Mouse (Mus musculus) adrenal gland, postnatal 4 days (tissue): Measurements from ENCODE around the gene Ttc5. TPM values are rescaled to one million over a fixed set of nuclear protein-coding genes. Genes with fewer than 3 reads are reported as not detected.
"Not testable (repeated sequence)": the region's sequence is repeated elsewhere in the genome, so short reads cannot be mapped to it uniquely, and the experiment has no call there.

Experiments
- DNase-seq, 2 experiments: peaks; one replicate each; pipeline ENCODE4 v3.0.0; 2021 to 2022; ENCODE audit warnings: low spot score in 2 of 2, mixed read lengths in 2 of 2
- total RNA-seq, 2 experiments: library from RNA; stranded (reverse); gene quantifications; 2 replicates each; pipeline ENCODE4 v1.2.3; 2021

The Ttc5 gene
- total RNA-seq, 2 experiments from 2014 or later, result 61.8 to 71.8 TPM

DNA sequence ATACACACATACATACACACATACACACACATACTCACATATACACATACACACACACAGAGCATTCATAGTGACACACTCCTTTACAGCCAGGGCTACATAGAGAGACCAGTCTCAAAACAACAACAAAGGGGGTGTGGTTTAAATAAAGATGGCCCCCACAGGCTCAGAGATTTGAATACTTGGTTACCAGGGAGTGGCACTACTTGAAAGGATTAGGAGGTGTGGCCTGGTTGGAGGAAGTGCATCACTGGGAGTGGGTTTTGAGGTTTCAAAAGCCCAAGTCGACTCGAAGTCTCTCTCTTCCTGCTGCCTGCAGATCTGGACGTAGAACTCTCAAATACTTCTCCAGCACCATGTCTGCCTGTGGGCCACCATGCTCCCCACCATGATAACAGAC is 3.2 kb downstream of the Ttc5 start:
- no peak for DNase-seq

DNA sequence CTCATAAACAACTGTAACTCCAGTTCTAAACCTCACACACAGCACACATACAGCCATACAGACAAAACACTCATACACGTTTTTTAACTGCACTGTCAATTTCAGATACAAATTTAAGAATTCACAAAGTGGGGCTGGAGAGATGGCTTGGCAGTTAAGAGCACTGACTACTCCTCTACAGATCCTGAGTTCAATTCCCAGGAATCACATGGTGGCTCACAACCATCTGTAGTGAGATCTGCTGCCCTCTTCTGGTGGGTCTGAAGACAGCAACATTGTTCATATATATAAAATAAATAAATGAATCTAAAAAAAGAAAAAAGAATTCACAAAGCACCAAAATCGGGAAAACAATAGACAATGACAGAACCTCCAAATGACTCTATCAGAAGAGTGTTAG is 14.0 kb downstream of the Ttc5 start:
- no peak for DNase-seq

DNA sequence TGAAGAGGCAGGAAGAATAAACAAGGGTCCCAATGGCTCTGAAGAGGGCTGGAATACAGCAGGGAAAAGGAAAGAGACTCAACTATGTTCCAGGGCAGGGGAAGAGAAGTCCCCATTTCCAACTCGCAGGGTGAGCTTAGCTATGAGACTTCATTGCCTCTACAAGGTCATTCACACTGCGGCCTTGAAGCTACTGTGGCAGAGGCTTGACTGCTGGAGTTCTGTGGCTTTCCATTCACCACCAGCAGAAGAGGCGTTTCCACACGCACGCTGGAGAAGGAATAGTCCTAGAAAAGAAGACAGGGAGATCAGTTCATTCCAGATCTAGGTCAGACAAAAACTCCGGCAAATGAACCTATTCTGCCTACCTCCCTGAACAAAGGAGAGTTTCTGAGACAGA is 19.6 kb downstream of the Ttc5 start:
- DNase-seq, result no peak

DNA sequence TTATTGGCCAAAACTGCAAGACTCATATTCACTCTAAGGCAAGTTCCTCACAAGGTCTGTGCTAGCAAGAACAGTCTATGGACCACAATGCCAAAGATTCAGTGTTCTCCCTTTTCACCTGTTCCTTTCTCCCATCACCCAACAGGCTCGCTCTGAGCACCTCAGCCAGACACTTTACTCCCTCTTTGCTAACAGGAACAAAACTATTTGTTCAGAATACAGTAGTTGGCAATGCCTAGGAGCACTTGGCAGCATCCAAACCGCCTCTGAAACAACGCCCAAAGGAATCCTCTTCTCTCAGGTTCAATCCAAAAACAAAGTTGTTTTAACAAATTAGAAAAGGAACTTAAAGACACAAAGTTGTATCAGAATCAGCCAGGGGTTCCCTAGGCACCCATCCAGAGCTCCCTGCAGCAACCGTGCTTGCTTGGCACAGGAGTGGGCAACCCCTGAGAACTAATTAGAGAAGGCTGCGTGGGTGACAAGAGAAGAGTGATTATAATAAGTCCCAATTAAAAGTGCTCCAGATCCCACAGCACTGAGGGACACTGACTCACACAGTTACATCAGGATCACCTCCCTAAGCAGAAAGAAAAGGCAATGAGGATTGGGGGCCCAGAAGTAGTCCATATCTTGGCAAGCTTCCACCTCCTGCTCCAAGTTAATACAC is 26.8 kb downstream of the Ttc5 start:
- no peak for DNase-seq

DNA sequence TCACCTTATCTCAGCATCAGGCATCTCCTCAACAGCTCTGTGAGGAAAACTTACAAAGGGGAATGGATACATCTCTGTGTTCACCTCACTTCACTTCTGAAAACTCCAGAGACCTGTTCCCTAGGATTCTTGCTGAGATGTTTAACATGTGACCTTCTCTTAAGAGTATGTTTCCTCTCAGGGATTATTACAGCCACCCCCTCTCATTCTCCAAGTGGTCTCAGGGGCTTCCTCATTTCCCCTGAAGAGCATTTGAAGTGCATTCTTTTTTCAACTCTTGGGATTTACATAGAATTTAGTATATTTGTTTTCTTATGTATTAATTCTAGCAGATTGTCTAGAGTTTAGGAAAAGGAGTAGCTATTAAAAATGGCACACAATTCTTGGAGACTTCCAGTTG is 40.3 kb downstream of the Ttc5 start, which contains the start of gene Olfr749:
Gene Olfr749, minus strand, starts transcription at position 101 of the 400 bp plus-strand sequence.
- no peak for DNase-seq

DNA sequence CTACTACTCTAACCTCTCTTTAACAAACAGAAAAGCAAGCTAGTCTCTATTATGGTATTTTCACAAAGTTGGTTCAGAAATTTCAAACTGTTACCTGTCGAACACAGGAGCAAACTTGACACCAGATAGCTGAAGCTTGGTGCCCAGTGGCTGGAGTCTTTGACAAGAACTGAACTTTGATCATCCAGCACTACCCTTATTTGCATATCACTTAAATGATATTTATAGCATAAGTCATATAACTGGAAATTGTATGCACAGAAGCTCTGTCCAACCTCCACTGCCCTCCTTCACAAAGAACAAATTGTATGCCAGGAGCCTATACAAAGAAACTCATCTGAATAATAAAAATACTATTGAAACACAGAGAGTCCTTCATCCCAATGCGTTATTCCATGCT is 43.7 kb downstream of the Ttc5 start:
- DNase-seq, result no peak

DNA sequence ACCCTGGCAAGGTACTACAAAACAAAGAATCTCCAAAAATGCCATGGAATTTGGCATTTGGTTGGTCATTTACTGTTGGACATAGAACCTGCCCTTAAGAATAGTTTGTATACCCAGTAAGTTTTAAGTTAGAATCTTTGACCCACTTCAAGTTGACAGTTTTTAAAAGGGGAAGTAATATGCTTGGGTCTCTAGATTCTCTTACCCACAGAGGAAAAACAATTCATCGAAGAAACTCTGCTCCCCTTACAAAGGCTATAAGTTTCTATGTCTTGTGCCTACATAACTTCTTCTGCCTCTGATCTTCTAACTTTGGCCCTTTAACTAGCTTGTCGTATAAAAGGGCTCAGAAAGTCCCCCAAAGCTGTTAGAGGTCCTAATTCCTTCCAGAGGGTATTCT is 45.0 kb downstream of the Ttc5 start:
- DNase-seq, result no peak

DNA sequence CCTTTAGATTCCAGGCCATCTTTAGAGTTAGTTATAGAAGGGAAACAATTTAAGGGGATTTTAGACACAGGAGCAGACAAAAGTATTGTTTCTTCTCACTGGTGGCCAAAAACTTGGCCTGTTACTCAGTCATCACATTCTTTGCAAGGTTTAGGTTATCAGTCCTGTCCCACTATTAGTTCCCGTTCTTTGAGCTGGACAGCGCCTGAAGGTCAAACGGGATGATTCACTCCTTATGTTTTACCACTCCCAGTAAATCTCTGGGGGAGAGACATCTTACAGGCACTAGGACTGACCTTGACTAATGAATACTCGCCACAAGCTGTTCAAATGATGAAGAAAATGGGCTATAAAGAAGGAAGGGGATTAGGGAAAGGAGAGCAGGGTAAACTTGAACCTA is 62.9 kb downstream of the Ttc5 start:
- DNase-seq, result not testable (repeated sequence)

DNA sequence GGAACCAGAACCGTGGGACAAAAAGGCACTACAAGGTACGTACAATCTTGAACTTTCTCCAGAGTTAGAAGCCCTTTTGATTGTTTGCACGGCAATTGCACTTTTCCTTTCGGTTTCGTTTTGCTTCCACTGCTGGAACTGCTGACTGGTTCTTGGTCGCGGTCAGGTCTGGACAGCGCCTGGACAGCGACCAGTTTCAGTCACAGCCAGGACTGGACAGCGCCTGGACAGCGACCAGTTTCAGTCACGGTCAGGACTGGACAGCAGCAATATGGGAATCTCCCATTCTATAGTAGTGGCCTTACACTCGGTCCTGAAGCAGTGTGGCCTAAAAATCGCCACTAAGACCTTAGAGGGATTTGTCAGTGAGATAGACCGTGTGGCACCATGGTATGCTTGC is 65.4 kb downstream of the Ttc5 start:
- DNase-seq, result not testable (repeated sequence)

Other genes with a start within 250 kb of the Ttc5 start
- gene Olfr744, start 170.6 kb downstream of the Ttc5 start, total RNA-seq, result not detected
- gene Olfr745, start 146.1 kb downstream of the Ttc5 start, total RNA-seq, result not detected
- gene Olfr746, start 138.4 kb downstream of the Ttc5 start, total RNA-seq, result not detected
- not detected for gene Olfr747, start 92.3 kb downstream of the Ttc5 start, total RNA-seq
- not detected for gene Olfr748, start 78.1 kb downstream of the Ttc5 start, total RNA-seq
- not detected for gene Olfr749, start 40.4 kb downstream of the Ttc5 start, total RNA-seq
- gene Ccnb1ip1, start 22.2 kb upstream of the Ttc5 start, total RNA-seq, result not detected
- gene Parp2, start 22.3 kb upstream of the Ttc5 start, total RNA-seq, result 10 to 100 TPM; 48.2 to 57.3 TPM
- gene Tep1, start 85.0 kb upstream of the Ttc5 start, total RNA-seq, result 10 to 100 TPM; 19.1 to 20.6 TPM
- 1 to 10 TPM; 1.4 to 1.7 TPM for gene Klhl33, start 112.0 kb upstream of the Ttc5 start, total RNA-seq
- 10 to 100 TPM; 62.9 to 66.0 TPM for gene Osgep, start 139.4 kb upstream of the Ttc5 start, total RNA-seq
- gene Apex1, start 139.4 kb upstream of the Ttc5 start, total RNA-seq, result 100 to 1,000 TPM; 100 to 106 TPM
- 10 to 100 TPM; 49.5 to 57.8 TPM for gene Pip4p1, start 145.3 kb upstream of the Ttc5 start, total RNA-seq
- 10 to 100 TPM; 36.8 to 39.4 TPM for gene Pnp, start 145.6 kb upstream of the Ttc5 start, total RNA-seq
- gene Gm49342, start 159.0 kb upstream of the Ttc5 start, total RNA-seq, result 10 to 100 TPM; 28.1 to 33.3 TPM
- 1 to 10 TPM; 1.4 to 2.5 TPM for gene Pnp2, start 170.5 kb upstream of the Ttc5 start, total RNA-seq
- under 1 TPM in 1 of 2 experiments, not detected in 1; 0.25 TPM for gene Rnase10, start 222.2 kb upstream of the Ttc5 start, total RNA-seq